ENCODE assay signal across 16 mouse cellular contexts in genomic region chr14:22036338-22036737, GRCm38 (mm10). TPM values are rescaled to one million over a fixed set of nuclear protein-coding genes. Genes with fewer than 3 reads are reported as not detected.
DNase-seq lines count a peak whose midpoint lies in the region; ATAC-seq and TF ChIP-seq lines count a peak whose summit lies in the region.
"Had no signal": no experiment of that assay in that cellular context is flagged by ENCODE, and none has a peak within 500 bp of the region (broad histone marks: within the 10 kb centered on the region; RNA-seq: fewer than 3 reads in every experiment).

No protein-coding gene starts in this region.

- 35% methylated on average over 6 of the region's 6 CpGs for WGBS in forebrain, embryonic 11.5 days
- 52% methylated on average over 6 of the region's 6 CpGs for WGBS in forebrain, embryonic 10.5 days
- WGBS in midbrain, embryonic 10.5 days = 64% methylated on average over 6 of the region's 6 CpGs
- whole genome bisulfite sequencing in midbrain, postnatal 0 days = 37% methylated on average over 6 of the region's 6 CpGs
- 16% methylated on average over 6 of the region's 6 CpGs for WGBS in forebrain, embryonic 16.5 days
- 22% methylated on average over 6 of the region's 6 CpGs for WGBS in midbrain, embryonic 13.5 days

- no peaks in the 10 kb centered on the region for H3K9me3 ChIP-seq in forebrain, embryonic 11.5 days (ENCODE audit: control insufficient read depth, low read length)
- H3K9me3 ChIP-seq in forebrain, embryonic 10.5 days = no peaks in the 10 kb centered on the region
- no peaks in the 10 kb centered on the region for H3K9me3 ChIP-seq in midbrain, embryonic 10.5 days (replicated peaks)
- H3K9me3 ChIP-seq in midbrain, postnatal 0 days (ENCODE audit: low read length) = no peaks in the 10 kb centered on the region
- H3K9me3 ChIP-seq in forebrain, embryonic 16.5 days (ENCODE audit: control insufficient read depth, low read length) = no peaks in the 10 kb centered on the region
- no peaks in the 10 kb centered on the region for H3K9me3 ChIP-seq in midbrain, embryonic 13.5 days
- H3K9me3 ChIP-seq: G1E; liver, embryonic 12.5 days; lung, embryonic 15.5 days had no signal

- TF ChIP-seq CTCF in midbrain, postnatal 0 days (IDR thresholded peaks at IDR 0.05) = no peak

- H3K4me1 ChIP-seq in forebrain, embryonic 11.5 days (replicated peaks; ENCODE audit: control insufficient read depth, insufficient read depth, low read length) = peaks cover 21% of the 10 kb centered on the region; the same call in 1 of the 2 replicates
- H3K4me1 ChIP-seq in forebrain, embryonic 10.5 days = peaks cover 48% of the 10 kb centered on the region
- peaks cover 50% of the 10 kb centered on the region for H3K4me1 ChIP-seq in midbrain, embryonic 10.5 days
- H3K4me1 ChIP-seq in midbrain, postnatal 0 days (ENCODE audit: insufficient read depth, low read length) = no peaks in the 10 kb centered on the region
- peaks cover 20% of the 10 kb centered on the region for H3K4me1 ChIP-seq in forebrain, embryonic 16.5 days (replicated peaks; ENCODE audit: control insufficient read depth, insufficient read depth, low read length)
- peaks cover 33% of the 10 kb centered on the region for H3K4me1 ChIP-seq in midbrain, embryonic 13.5 days (replicated peaks)
- H3K4me1 ChIP-seq: liver, embryonic 12.5 days had no signal

- H3K27me3 ChIP-seq in forebrain, embryonic 11.5 days (ENCODE audit: control insufficient read depth, insufficient read depth, low read length) = peaks cover 8% of the 10 kb centered on the region
- peaks cover 77% of the 10 kb centered on the region for H3K27me3 ChIP-seq in forebrain, embryonic 10.5 days (ENCODE audit: poor library complexity, severe bottlenecking)
- H3K27me3 ChIP-seq in midbrain, embryonic 10.5 days (ENCODE audit: low read depth, poor library complexity, severe bottlenecking) = peaks cover 22% of the 10 kb centered on the region
- peaks cover 4% of the 10 kb centered on the region; the same call in 1 of the 2 replicates for H3K27me3 ChIP-seq in midbrain, postnatal 0 days (ENCODE audit: insufficient read depth, low read length)
- peaks cover 47% of the 10 kb centered on the region for H3K27me3 ChIP-seq in forebrain, embryonic 16.5 days (replicated peaks; ENCODE audit: control insufficient read depth, insufficient read depth, low read length)
- peaks cover 31% of the 10 kb centered on the region for H3K27me3 ChIP-seq in midbrain, embryonic 13.5 days
- H3K27me3 ChIP-seq: liver, embryonic 12.5 days; lung, embryonic 15.5 days had no signal

- DNase-seq in forebrain, embryonic 11.5 days (ENCODE audit: low spot score) = no peak
- no peak for DNase-seq in forebrain, embryonic 10.5 days (ENCODE audit: extremely low spot score, low spot score)
- DNase-seq in midbrain, embryonic 10.5 days (ENCODE audit: low spot score) = no peak
- no peak for DNase-seq in midbrain, postnatal 0 days (ENCODE audit: low spot score)
- DNase-seq in left cerebral cortex, postnatal 36 days (ENCODE audit: low spot score in 2 of 2) = no peak
- DNase-seq in left cerebral cortex, adult 11 months (ENCODE audit: low spot score) = no peak
- DNase-seq: cerebellum, adult 9-10 months; thymus, adult 18-20 months had no signal

- H3K27ac ChIP-seq in forebrain, embryonic 11.5 days (ENCODE audit: low read depth, low read length) = no peak overlapping the region
- H3K27ac ChIP-seq in forebrain, embryonic 10.5 days = no peak overlapping the region
- 0 out of 2 replicates have a peak overlapping the region, but pooled peaks have one; percentile 9 for H3K27ac ChIP-seq in midbrain, embryonic 10.5 days (replicated peaks)
- H3K27ac ChIP-seq in midbrain, postnatal 0 days (ENCODE audit: low read depth, low read length) = no peak overlapping the region
- peak overlapping the region; percentile 38 for H3K27ac ChIP-seq in forebrain, embryonic 16.5 days (ENCODE audit: low read length)
- no peak overlapping the region for H3K27ac ChIP-seq in midbrain, embryonic 13.5 days
- H3K27ac ChIP-seq: liver, embryonic 12.5 days; lung, embryonic 15.5 days; macrophage had no signal

- 0 out of 2 replicates have a peak, but pooled peaks have one; percentile 33 for ATAC-seq in forebrain, embryonic 11.5 days (replicated peaks; ENCODE audit: low FRiP score)
- ATAC-seq in midbrain, postnatal 0 days (ENCODE audit: low FRiP score) = no peak
- ATAC-seq in forebrain, embryonic 16.5 days = peak; percentile 19; the same call in 1 of the 2 replicates
- peak; percentile 72 for ATAC-seq in midbrain, embryonic 13.5 days
- ATAC-seq: CD4-positive, CD25-positive, alpha-beta regulatory T cell, adult 4 months; liver, embryonic 12.5 days had no signal

- H3K36me3 ChIP-seq in forebrain, embryonic 11.5 days (ENCODE audit: control insufficient read depth, insufficient read depth, low read length) = no peaks in the 10 kb centered on the region
- no peaks in the 10 kb centered on the region for H3K36me3 ChIP-seq in forebrain, embryonic 10.5 days (replicated peaks)
- H3K36me3 ChIP-seq in midbrain, embryonic 10.5 days = no peaks in the 10 kb centered on the region
- no peaks in the 10 kb centered on the region for H3K36me3 ChIP-seq in midbrain, postnatal 0 days (ENCODE audit: insufficient read depth, low read length)
- no peaks in the 10 kb centered on the region for H3K36me3 ChIP-seq in forebrain, embryonic 16.5 days (ENCODE audit: control insufficient read depth, insufficient read depth)
- H3K36me3 ChIP-seq in midbrain, embryonic 13.5 days = no peaks in the 10 kb centered on the region
- H3K36me3 ChIP-seq: G1E; liver, embryonic 12.5 days; lung, embryonic 15.5 days had no signal

- no peak overlapping the region for H3K9ac ChIP-seq in forebrain, embryonic 11.5 days (ENCODE audit: low read length)
- H3K9ac ChIP-seq in midbrain, postnatal 0 days (replicated peaks; ENCODE audit: low read length, poor library complexity, severe bottlenecking) = no peak overlapping the region
- no peak overlapping the region for H3K9ac ChIP-seq in forebrain, embryonic 16.5 days (replicated peaks; ENCODE audit: low read depth, low read length)
- no peak overlapping the region for H3K9ac ChIP-seq in midbrain, embryonic 13.5 days (replicated peaks)
- H3K9ac ChIP-seq: liver, embryonic 12.5 days; lung, embryonic 15.5 days had no signal

- no peak overlapping the region for H3K4me2 ChIP-seq in forebrain, embryonic 11.5 days (ENCODE audit: low read depth, low read length, severe bottlenecking)
- H3K4me2 ChIP-seq in midbrain, postnatal 0 days (ENCODE audit: low read depth, low read length, poor library complexity, severe bottlenecking) = no peak overlapping the region
- no peak overlapping the region for H3K4me2 ChIP-seq in forebrain, embryonic 16.5 days (ENCODE audit: low read length)
- 0 out of 2 replicates have a peak overlapping the region, but pooled peaks have one; percentile 19 for H3K4me2 ChIP-seq in midbrain, embryonic 13.5 days (replicated peaks)
- H3K4me2 ChIP-seq: liver, embryonic 12.5 days; lung, embryonic 15.5 days had no signal

- no peak overlapping the region for H3K4me3 ChIP-seq in forebrain, embryonic 11.5 days (ENCODE audit: low read depth, low read length)
- H3K4me3 ChIP-seq in forebrain, embryonic 10.5 days = no peak overlapping the region
- H3K4me3 ChIP-seq in midbrain, embryonic 10.5 days = peak overlapping the region; percentile 21; the same call in 1 of the 2 replicates
- H3K4me3 ChIP-seq in midbrain, postnatal 0 days (ENCODE audit: low read depth, low read length) = no peak overlapping the region
- no peak overlapping the region for H3K4me3 ChIP-seq in forebrain, embryonic 16.5 days (replicated peaks; ENCODE audit: low read length)
- H3K4me3 ChIP-seq in midbrain, embryonic 13.5 days (replicated peaks) = no peak overlapping the region
- H3K4me3 ChIP-seq: erythroblast, embryonic 14.5 days; liver, embryonic 12.5 days; lung, embryonic 15.5 days had no signal

- intact Hi-C loops in left cerebral cortex, postnatal 36 days (cut with DNase I) = no loop called here

RNA-seq across cellular contexts. Expression of gene Lrmda, which starts 16.8 kb away (rescaled TPM):
- not detected in 2 replicates for polyA plus RNA-seq in forebrain, embryonic 11.5 days (2014; fragmentation: Nextera tagmentation; extraction: Ambion mirVana)
- polyA plus RNA-seq in forebrain, embryonic 10.5 days (2016; fragmentation: Nextera tagmentation; extraction: Ambion mirVana) = 0.20 and 0.41 TPM in 2 replicates
- 0.38 TPM in 1 of 2 replicates, not detected in the other for polyA plus RNA-seq in midbrain, embryonic 10.5 days (2016; fragmentation: Nextera tagmentation; extraction: Ambion mirVana)
- not detected in 2 replicates for total RNA-seq in midbrain, postnatal 0 days (2014; rRNA removed)
- polyA plus RNA-seq in midbrain, postnatal 0 days (2015; fragmentation: Nextera tagmentation; extraction: Ambion mirVana) = 0.34 and 0.35 TPM in 2 replicates
- 0.30 TPM in 1 of 2 replicates, not detected in the other for polyA plus RNA-seq in forebrain, embryonic 16.5 days (2015; fragmentation: Nextera tagmentation; extraction: Ambion mirVana)
- 0.23 TPM in 1 of 2 replicates, not detected in the other for polyA plus RNA-seq in midbrain, embryonic 13.5 days (2015; fragmentation: Nextera tagmentation; extraction: Ambion mirVana)
- total RNA-seq in left cerebral cortex, postnatal 36 days (2021) = under 1 TPM in 1 of 2 experiments, not detected in 1; 0.81 TPM
- total RNA-seq: G1E had no signal
- polyA plus RNA-seq: CD4-positive, CD25-positive, alpha-beta regulatory T cell, adult 4 months; erythroblast, embryonic 14.5 days; G1E had no signal

RNA-seq across cellular contexts. Expression of gene Zfp503, which starts 46.9 kb away (rescaled TPM):
- 6.6 and 6.7 TPM in 2 replicates for polyA plus RNA-seq in forebrain, embryonic 11.5 days (2014; fragmentation: Nextera tagmentation; extraction: Ambion mirVana)
- 7.6 and 8.6 TPM in 2 replicates for polyA plus RNA-seq in forebrain, embryonic 10.5 days (2016; fragmentation: Nextera tagmentation; extraction: Ambion mirVana)
- polyA plus RNA-seq in midbrain, embryonic 10.5 days (2016; fragmentation: Nextera tagmentation; extraction: Ambion mirVana) = 11.2 and 13.0 TPM in 2 replicates
- 9.1 and 10.1 TPM in 2 replicates for total RNA-seq in midbrain, postnatal 0 days (2014; rRNA removed)
- polyA plus RNA-seq in midbrain, postnatal 0 days (2015; fragmentation: Nextera tagmentation; extraction: Ambion mirVana) = 4.2 and 4.3 TPM in 2 replicates
- 5.4 and 5.5 TPM in 2 replicates for polyA plus RNA-seq in forebrain, embryonic 16.5 days (2015; fragmentation: Nextera tagmentation; extraction: Ambion mirVana)
- 8.0 and 11.0 TPM in 2 replicates for polyA plus RNA-seq in midbrain, embryonic 13.5 days (2015; fragmentation: Nextera tagmentation; extraction: Ambion mirVana)
- 1 to 10 TPM; 2.2 to 4.0 TPM for total RNA-seq in left cerebral cortex, postnatal 36 days (2021)
- total RNA-seq: G1E had no signal
- polyA plus RNA-seq: CD4-positive, CD25-positive, alpha-beta regulatory T cell, adult 4 months had no signal

Comparison
In these comparisons a context has a peak if more than half of its experiments do, and no peak if none do; other contexts are left out.
1. H3K27ac ChIP-seq: peak in midbrain, embryonic 10.5 days (single experiment) and forebrain, embryonic 16.5 days (single experiment); none in forebrain, embryonic 11.5 days (single experiment), forebrain, embryonic 10.5 days (single experiment), midbrain, postnatal 0 days (single experiment) and midbrain, embryonic 13.5 days (single experiment).